Mouse (Mus musculus): ENCODE data around the gene Zfp853. TPM values are rescaled to one million over a fixed set of nuclear protein-coding genes. Genes with fewer than 3 reads are reported as not detected.
A peak's percentile ranks its signal among the peaks of the same experiment; 100 is the strongest.

Zfp853 gene
- 0.07 and 0.08 TPM in 2 replicates for polyA plus RNA-seq (2012; rRNA removed)

- no peak for DNase-seq (ENCODE audit: low read depth, low spot score)
- 13% methylated on average over 32 of the region's 38 CpGs for WGBS
These were observed at the start of gene Zfp853 for GRCm38 (mm10) chr5:143293404-143293803. Gene Zfp853, minus strand, starts transcription at chr5:143293623.

GRCm38 (mm10) chr5:143339603-143340002 lies 46.2 kb upstream of the Zfp853 start:
- 42% methylated on average over 6 of the region's 6 CpGs for WGBS
- DNase-seq (ENCODE audit: low read depth, low spot score) = no peak

- DNase-seq (ENCODE audit: low read depth, low spot score) = no peak
- WGBS = 59% methylated on average over 6 of the region's 6 CpGs
These were observed 43.1 kb upstream of the Zfp853 start for GRCm38 (mm10) chr5:143336559-143336958.

- 50% methylated on average over 7 of the region's 7 CpGs for WGBS
- DNase-seq (ENCODE audit: low read depth, low spot score) = no peak
These were observed 41.7 kb upstream of the Zfp853 start for GRCm38 (mm10) chr5:143335089-143335460.

GRCm38 (mm10) chr5:143334418-143335088 lies 41.1 kb upstream of the Zfp853 start:
- no peak for DNase-seq (ENCODE audit: low read depth, low spot score)
- WGBS = 50% methylated on average over 14 of the region's 14 CpGs

DNA sequence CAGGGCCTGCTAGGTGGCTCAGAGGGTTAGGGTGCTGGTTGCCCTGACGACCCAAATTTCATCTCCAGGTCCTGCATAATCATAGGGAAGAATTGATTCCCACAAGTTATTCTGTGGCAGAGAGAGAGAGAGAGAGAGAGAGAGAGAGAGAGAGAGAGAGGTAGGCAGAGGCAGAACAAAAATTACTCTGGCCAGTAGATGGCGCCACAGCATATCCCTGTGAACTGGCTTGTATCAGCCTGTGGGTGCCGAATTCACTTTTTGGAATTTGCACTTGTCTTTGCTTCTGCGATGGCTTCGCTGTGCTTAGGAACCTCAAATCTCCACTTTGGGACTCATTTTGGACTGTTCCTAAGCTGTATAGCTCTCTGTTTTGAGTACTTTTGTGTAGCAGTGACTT lies 40.4 kb upstream of the Zfp853 start:
- DNase-seq (ENCODE audit: low read depth, low spot score) = peak; percentile 36
- 6% methylated on average over 5 of the region's 5 CpGs for WGBS

DNA sequence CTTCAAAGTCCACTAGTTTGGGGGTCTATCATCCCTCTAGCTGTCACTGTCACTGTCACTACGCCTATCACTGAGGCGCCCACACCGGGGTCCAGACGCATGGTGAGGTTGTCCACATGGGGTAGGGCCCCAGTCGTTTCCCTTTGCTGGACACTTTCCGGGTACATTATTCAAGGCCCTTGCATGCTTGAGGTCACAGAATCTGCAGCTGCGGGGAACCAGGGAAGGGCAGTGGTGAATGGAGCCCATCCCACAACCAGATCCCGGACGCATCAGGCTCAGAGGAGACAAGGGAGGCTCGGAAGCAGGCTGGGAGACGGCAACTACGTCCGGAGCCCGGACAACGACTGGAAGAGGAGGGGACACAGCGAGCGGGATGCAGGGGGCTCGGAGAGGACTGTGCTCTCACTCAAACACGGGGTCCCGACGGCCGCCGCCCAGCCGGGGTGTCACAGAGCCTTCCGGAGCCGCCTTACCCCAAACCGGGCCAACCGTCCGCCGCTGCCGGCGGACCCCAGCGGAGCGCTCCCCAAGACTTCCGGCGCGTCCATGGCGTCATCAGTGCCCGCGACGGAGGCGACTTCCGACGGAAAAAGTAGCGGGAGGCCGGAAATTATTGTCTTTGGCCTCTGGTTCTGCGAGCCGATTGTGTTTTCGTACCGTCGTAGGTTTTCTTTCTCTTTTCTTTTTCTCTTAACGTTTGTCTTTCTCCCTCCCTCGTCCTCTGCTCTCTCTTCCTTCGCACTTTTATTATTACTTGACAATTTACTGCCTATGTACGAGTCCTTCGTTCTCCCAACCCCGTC lies 35.5 kb upstream of the Zfp853 start, which contains the start of gene Zdhhc4:
Gene Zdhhc4, minus strand, starts transcription at position 567 of the 806 bp plus-strand sequence.
- WGBS = under 1% methylated on average over 57 of the region's 57 CpGs
- peak; percentile 88 for DNase-seq (ENCODE audit: low read depth, low spot score)

GRCm38 (mm10) chr5:143317288-143317610 lies 23.8 kb upstream of the Zfp853 start:
- no peak for DNase-seq (ENCODE audit: low read depth, low spot score)
- WGBS = 89% methylated on average over 8 of the region's 8 CpGs

DNA sequence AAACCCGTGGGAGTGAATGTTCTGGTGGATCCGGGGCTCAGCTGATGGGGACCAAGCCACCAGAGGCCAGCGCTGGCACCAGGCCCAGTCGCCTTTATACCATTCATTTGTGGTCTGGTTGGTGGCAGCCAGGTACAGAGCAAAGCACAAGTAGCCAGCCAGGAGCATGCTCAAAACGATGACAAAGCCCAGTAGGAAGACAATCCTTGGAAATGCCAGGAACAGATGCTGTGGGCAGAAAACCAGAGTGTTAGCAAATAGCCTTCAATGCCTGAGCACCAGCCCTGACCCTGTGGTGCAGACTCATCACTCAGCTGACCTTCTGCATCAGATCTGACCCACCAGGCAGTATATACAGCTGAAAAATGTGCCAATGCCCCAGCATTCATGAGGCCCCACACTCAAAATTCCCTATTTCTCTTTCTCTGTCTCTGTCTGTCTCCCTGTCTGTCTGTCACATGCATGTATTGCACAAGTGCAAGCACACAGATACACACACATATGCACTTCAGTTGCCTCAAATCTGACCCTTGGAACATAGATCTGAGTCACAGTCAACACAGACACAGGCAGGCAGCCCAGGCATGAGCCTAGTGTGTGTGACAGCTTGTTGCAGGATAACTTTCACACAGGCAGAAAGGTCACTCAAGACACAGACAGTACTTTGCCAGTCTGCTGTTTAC lies 23.3 kb upstream of the Zfp853 start:
- no peak for DNase-seq (ENCODE audit: low read depth, low spot score)
- WGBS = 88% methylated on average over 5 of the region's 5 CpGs

DNA sequence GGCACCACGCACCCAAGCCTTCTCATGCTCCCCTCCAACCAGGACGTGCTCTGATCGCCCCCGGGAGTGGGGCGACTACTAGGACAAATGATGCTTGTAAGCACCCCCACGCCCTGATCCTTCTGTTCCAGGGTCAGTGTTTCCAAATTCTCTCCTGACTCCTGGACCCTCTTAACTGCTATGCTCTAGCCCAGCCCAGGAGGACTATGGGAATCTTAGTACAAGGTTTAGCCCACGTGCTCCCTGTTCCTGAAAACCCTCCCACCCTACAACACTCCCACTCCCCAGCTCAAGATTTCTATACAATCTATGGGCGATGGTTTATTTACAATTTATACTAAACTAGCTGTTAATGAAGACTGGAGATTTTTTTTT lies 22.1 kb upstream of the Zfp853 start:
- 18% methylated on average over 8 of the region's 8 CpGs for WGBS
- DNase-seq (ENCODE audit: low read depth, low spot score) = no peak

DNA sequence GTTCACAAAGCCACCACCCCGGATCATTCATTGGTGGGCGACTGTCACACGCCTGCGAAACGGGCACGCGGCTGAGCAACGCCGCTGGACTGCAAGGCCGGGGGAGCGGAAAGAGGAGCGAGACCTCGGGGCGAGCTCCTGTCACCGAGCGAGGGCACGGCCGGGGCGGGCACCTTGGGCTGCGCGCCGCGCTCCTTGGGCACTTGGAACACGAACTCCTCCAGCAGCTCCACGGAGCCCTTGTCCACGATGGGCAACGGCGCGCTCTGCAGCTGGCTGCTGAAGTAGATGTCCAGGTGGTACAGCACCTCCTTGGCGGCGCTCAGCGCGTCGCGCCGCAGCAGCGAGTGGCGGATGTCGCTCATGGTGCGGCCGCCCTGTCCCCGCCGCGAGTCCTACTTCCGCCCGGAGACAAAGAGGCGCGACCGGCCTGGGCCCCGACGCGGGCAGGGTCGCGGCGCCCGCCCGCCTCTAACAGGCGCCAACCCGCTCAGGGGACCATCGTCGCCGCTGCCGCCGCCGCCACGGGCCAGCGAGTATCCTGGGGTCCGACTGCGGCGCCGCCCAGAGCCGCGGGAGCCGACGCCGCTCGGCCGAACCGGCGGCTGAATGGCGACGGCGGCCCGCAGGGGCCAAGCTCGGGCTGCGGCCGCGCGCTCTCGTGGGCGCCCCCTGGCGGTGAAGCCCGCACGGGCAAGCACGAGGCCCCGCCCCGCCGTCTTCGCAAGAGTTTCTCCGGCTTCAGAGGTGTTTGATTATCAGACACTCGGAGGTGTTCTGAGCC lies 21.5 kb upstream of the Zfp853 start, which contains the start of gene E130309D02Rik:
Gene E130309D02Rik, minus strand, starts transcription at position 631 of the 784 bp plus-strand sequence.
- WGBS = under 1% methylated on average over 101 of the region's 101 CpGs

DNA sequence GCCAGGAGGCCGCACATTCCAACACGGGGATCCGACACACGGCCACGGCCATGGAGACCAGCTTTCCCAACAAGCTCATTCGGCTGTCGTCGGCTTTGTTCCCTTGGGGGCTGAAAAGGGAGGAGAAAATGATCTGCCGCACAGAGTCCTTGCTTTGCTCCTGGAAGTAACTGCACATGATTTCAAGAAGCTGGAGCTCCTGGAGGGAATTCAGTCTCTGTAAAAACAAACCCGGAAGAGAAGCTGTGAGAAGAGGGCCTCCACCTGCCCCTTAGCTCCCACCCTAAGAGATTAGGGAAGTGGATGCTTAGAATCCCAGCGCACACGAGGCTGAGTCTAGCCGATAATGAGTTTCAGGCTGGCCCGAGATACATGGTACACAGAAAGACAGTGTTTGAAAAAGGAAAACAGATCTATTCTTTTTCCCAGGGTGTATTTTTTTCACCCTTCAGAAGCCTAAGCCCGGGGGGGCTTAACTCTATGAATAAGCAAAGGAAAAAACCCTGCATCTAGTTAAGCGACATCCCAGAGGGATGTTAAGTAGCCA lies 20.8 kb upstream of the Zfp853 start:
- no peak for DNase-seq (ENCODE audit: low read depth, low spot score)
- 5% methylated on average over 16 of the region's 16 CpGs for WGBS

More for the DNA sequence above, 21.5 kb upstream of the Zfp853 start, which contains the start of gene E130309D02Rik:
- DNase-seq (ENCODE audit: low read depth, low spot score) = peak; percentile 44

GRCm38 (mm10) chr5:143311886-143312285 lies 18.5 kb upstream of the Zfp853 start:
- WGBS = 48% methylated on average over 8 of the region's 8 CpGs
- DNase-seq (ENCODE audit: low read depth, low spot score) = peak; percentile 47

- no peak for DNase-seq (ENCODE audit: low read depth, low spot score)
- 96% methylated on average over 7 of the region's 7 CpGs for WGBS
These were observed 16.5 kb upstream of the Zfp853 start for GRCm38 (mm10) chr5:143309916-143310315.

- WGBS = 87% methylated on average over 5 of the region's 5 CpGs
- DNase-seq (ENCODE audit: low read depth, low spot score) = no peak
These were observed 15.4 kb upstream of the Zfp853 start for GRCm38 (mm10) chr5:143308825-143309224.

- WGBS = 91% methylated on average over 7 of the region's 7 CpGs
- no peak for DNase-seq (ENCODE audit: low read depth, low spot score)
These were observed 10.8 kb upstream of the Zfp853 start for GRCm38 (mm10) chr5:143304251-143304650.

GRCm38 (mm10) chr5:143301296-143301695 lies 7.9 kb upstream of the Zfp853 start:
- 75% methylated on average over 8 of the region's 8 CpGs for WGBS

GRCm38 (mm10) chr5:143299686-143300085 lies 6.3 kb upstream of the Zfp853 start:
- 91% methylated on average over 4 of the region's 4 CpGs for WGBS

More at GRCm38 (mm10) chr5:143301296-143301695, 7.9 kb upstream of the Zfp853 start:
- DNase-seq (ENCODE audit: low read depth, low spot score) = no peak

GRCm38 (mm10) chr5:143298391-143298790 lies 5.0 kb upstream of the Zfp853 start:
- WGBS = 94% methylated on average over 7 of the region's 7 CpGs
- DNase-seq (ENCODE audit: low read depth, low spot score) = no peak

More at GRCm38 (mm10) chr5:143299686-143300085, 6.3 kb upstream of the Zfp853 start:
- no peak for DNase-seq (ENCODE audit: low read depth, low spot score)

All from large intestine, adult 2 months (tissue).